Mouse (Mus musculus): ENCODE results near the gene Pdcd1lg2.

Pdcd1lg2 gene

GRCm38 (mm10) chr19:29508208-29508607 lies 97.5 kb downstream of the Pdcd1lg2 start:
- in situ Hi-C loops (cut with MboI; ENCODE audit: low pct_unique_long_range_greater_than_20kb in 1 of 2, low sequenced_read_pairs in 2 of 2, unreplicated experiment in 1 of 2), result loop anchor here in 1 of 2 experiments (25.0 kb wide), 1 partner anchor 446 kb away; no protein-coding TSS in a partner anchor

- in situ Hi-C loops (cut with MboI; ENCODE audit: low pct_unique_long_range_greater_than_20kb in 1 of 2, low sequenced_read_pairs in 2 of 2, unreplicated experiment in 1 of 2), result loop anchor here in 1 of 2 experiments (25.0 kb wide), 1 partner anchor 448 kb away; no protein-coding TSS in a partner anchor
Measured at GRCm38 (mm10) chr19:29509857-29510256, 99.1 kb downstream of the Pdcd1lg2 start.

GRCm38 (mm10) chr19:29511826-29512225 lies 101.1 kb downstream of the Pdcd1lg2 start:
- in situ Hi-C loops (cut with MboI; ENCODE audit: low pct_unique_long_range_greater_than_20kb in 1 of 2, low sequenced_read_pairs in 2 of 2, unreplicated experiment in 1 of 2), result loop anchor here in 1 of 2 experiments (25.0 kb wide), 1 partner anchor 450 kb away; no protein-coding TSS in a partner anchor

- in situ Hi-C loops (cut with MboI; ENCODE audit: low pct_unique_long_range_greater_than_20kb in 1 of 2, low sequenced_read_pairs in 2 of 2, unreplicated experiment in 1 of 2), result loop anchor here in 1 of 2 experiments (25.0 kb wide), 1 partner anchor 451 kb away; no protein-coding TSS in a partner anchor
Measured at GRCm38 (mm10) chr19:29513111-29513766, 102.5 kb downstream of the Pdcd1lg2 start.

- in situ Hi-C loops (cut with MboI; ENCODE audit: low pct_unique_long_range_greater_than_20kb in 1 of 2, low sequenced_read_pairs in 2 of 2, unreplicated experiment in 1 of 2), result loop anchor here in 1 of 2 experiments (25.0 kb wide), 1 partner anchor 452 kb away; no protein-coding TSS in a partner anchor
Measured at GRCm38 (mm10) chr19:29514130-29514529, 103.4 kb downstream of the Pdcd1lg2 start.

- in situ Hi-C loops (cut with MboI; ENCODE audit: low pct_unique_long_range_greater_than_20kb in 1 of 2, low sequenced_read_pairs in 2 of 2, unreplicated experiment in 1 of 2), result loop anchor here in 1 of 2 experiments (25.0 kb wide), 1 partner anchor 453 kb away; no protein-coding TSS in a partner anchor
Measured at GRCm38 (mm10) chr19:29515386-29515785, 104.7 kb downstream of the Pdcd1lg2 start.

- in situ Hi-C loops (cut with MboI; ENCODE audit: low pct_unique_long_range_greater_than_20kb in 1 of 2, low sequenced_read_pairs in 2 of 2, unreplicated experiment in 1 of 2), result loop anchor here in 1 of 2 experiments (25.0 kb wide), 1 partner anchor 454 kb away; no protein-coding TSS in a partner anchor
Measured at GRCm38 (mm10) chr19:29515991-29516390, 105.3 kb downstream of the Pdcd1lg2 start.

GRCm38 (mm10) chr19:29518409-29518808 lies 107.7 kb downstream of the Pdcd1lg2 start:
- in situ Hi-C loops (cut with MboI; ENCODE audit: low pct_unique_long_range_greater_than_20kb in 1 of 2, low sequenced_read_pairs in 2 of 2, unreplicated experiment in 1 of 2), result loop anchor here in 1 of 2 experiments (25.0 kb wide), 1 partner anchor 456 kb away; no protein-coding TSS in a partner anchor

GRCm38 (mm10) chr19:29518922-29519321 lies 108.2 kb downstream of the Pdcd1lg2 start:
- in situ Hi-C loops (cut with MboI; ENCODE audit: low pct_unique_long_range_greater_than_20kb in 1 of 2, low sequenced_read_pairs in 2 of 2, unreplicated experiment in 1 of 2), result loop anchor here in 1 of 2 experiments (25.0 kb wide), 1 partner anchor 457 kb away; no protein-coding TSS in a partner anchor
